Mouse (Mus musculus) intestine, postnatal 0 days (tissue): ENCODE measurements around the gene Csta1. TPM values are rescaled to one million over a fixed set of nuclear protein-coding genes. Genes with fewer than 3 reads are reported as not detected.

Source experiments
- ATAC-seq: fragments of 200-750 bp; cut with Nextera tagmentation; 2 replicates; pipeline ENCODE4 v1.8.0; 2017; ENCODE audit warnings: mild to moderate bottlenecking, moderate TSS enrichment, moderate library complexity
- H3K27ac ChIP-seq: fragments of 300-500 bp; sonication (generic); 2 replicates; pipeline ENCODE4 v1.5.1; 2014; ENCODE audit warnings: mild to moderate bottlenecking, low read depth, low read length, moderate library complexity
- H3K27me3 ChIP-seq: fragments of 300-500 bp; sonication (generic); replicated peaks from 2 replicates; pipeline ENCODE4 v1.6.1; 2014; ENCODE audit warnings: low read length, mixed read lengths; ENCODE audit not compliant: control insufficient read depth, insufficient read depth
- H3K36me3 ChIP-seq: fragments of 300-500 bp; sonication (generic); 2 replicates; pipeline ENCODE4 v1.6.1; 2014; ENCODE audit warnings: mild to moderate bottlenecking, moderate library complexity; ENCODE audit not compliant: control insufficient read depth, insufficient read depth
- H3K4me1 ChIP-seq: fragments of 300-500 bp; sonication (generic); replicated peaks from 2 replicates; pipeline ENCODE4 v1.6.1; 2014; ENCODE audit warnings: antibody characterized with exemption, low read length, mixed read lengths; ENCODE audit not compliant: control insufficient read depth, insufficient read depth
- H3K4me2 ChIP-seq: fragments of 300-500 bp; sonication (generic); replicated peaks from 2 replicates; pipeline ENCODE4 v1.6.1; 2014; ENCODE audit warnings: low read depth, mild to moderate bottlenecking, moderate library complexity
- H3K4me3 ChIP-seq: fragments of 300-500 bp; sonication (generic); 2 replicates; pipeline ENCODE4 v1.5.1; 2014; ENCODE audit warnings: low read depth, low read length
- H3K9ac ChIP-seq: fragments of 300-500 bp; sonication (generic); 2 replicates; pipeline ENCODE4 v1.6.1; 2014; ENCODE audit warnings: mild to moderate bottlenecking, low read depth, low read length
- H3K9me3 ChIP-seq: fragments of 300-500 bp; sonication (generic); 2 replicates; pipeline ENCODE4 v1.6.1; 2016; ENCODE audit warnings: mixed run types; ENCODE audit not compliant: control insufficient read depth
- CTCF ChIP-seq: sonication (generic); IDR thresholded peaks from 2 replicates; pipeline ENCODE4 v1.5.1; 2016; ENCODE audit warnings: low read depth, mild to moderate bottlenecking, control low read depth, antibody characterized with exemption, moderate library complexity
- WGBS: fragments of 180-500 bp; shearing (Covaris S2); extraction: QIAGEN DNeasy Blood & Tissue Kit; methylation state at CpG from one replicate; pipeline ENCODE4 v1.1.7; 2014; 5-methylcytosine and 5-hydroxymethylcytosine counted together
- polyA plus RNA-seq: library from polyadenylated mRNA; unstranded; fragments of >200 nt; fragmentation: Nextera tagmentation; extraction: Ambion mirVana; gene quantifications from 2 replicates; pipeline ENCODE4 v1.2.1, GENCODE M21; 2015

Gene Csta1
- polyA plus RNA-seq, 1 experiment from 2014 or later: 0.12 TPM

DNA sequence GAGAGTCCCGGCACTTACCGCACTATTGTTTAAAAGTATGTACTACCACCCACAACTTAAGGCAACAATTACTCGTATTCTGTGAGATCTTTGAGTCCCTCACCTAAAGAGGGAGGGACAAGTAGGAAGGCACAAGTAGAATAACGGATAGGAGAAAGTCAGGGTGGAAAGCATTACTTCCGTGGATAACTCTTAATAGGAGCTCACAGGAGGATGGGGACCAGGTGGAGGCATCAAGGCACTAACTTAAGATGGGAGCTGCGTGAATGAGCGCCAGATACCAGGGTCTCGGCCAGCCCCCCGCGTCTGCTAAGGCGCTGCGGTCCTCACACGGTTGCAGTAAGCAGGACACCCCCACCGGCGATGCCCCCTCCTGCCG is 60.0 kb downstream of the Csta1 start:
- Histone ChIP-seq H3K4me3 (peak overlapping the region; percentile 89), H3K9ac (peak overlapping the region; percentile 76), H3K4me1 (0 out of 2 replicates have a peak, but pooled peaks cover 6% of the 10 kb centered on the region), H3K9me3 (no peaks in the 10 kb centered on the region), H3K27ac (peak overlapping the region; percentile 96), H3K36me3 (no peaks in the 10 kb centered on the region), H3K27me3 (no peaks in the 10 kb centered on the region), H3K4me2 (peak overlapping the region; percentile 74)
- ATAC-seq: no peak
- TF ChIP-seq CTCF: no peak
- 0% methylated on average over 16 of the region's 16 CpGs for WGBS

Other genes starting within 250 kb of the Csta1 start
- 29.2 and 29.9 TPM in 2 replicates for gene Parp9, start 192.8 kb downstream of the Csta1 start, polyA plus RNA-seq
- 10.6 and 11.8 TPM in 2 replicates for gene Dtx3l, start 192.1 kb downstream of the Csta1 start, polyA plus RNA-seq
- 17.6 and 22.2 TPM in 2 replicates for gene Kpna1, start 152.5 kb downstream of the Csta1 start, polyA plus RNA-seq
- gene Wdr5b, start 90.1 kb downstream of the Csta1 start, polyA plus RNA-seq: 3.8 and 4.0 TPM in 2 replicates
- gene Fam162a, start 59.6 kb downstream of the Csta1 start, polyA plus RNA-seq: 445 and 480 TPM in 2 replicates
- 64.6 and 65.2 TPM in 2 replicates for gene Ccdc58, start 59.6 kb downstream of the Csta1 start, polyA plus RNA-seq
- gene Stfa2l1, start 25.6 kb upstream of the Csta1 start, polyA plus RNA-seq: 0.42 and 0.76 TPM in 2 replicates
- 0.81 and 1.2 TPM in 2 replicates for gene Gm5483, start 53.0 kb upstream of the Csta1 start, polyA plus RNA-seq
- gene Gm5416, start 79.2 kb upstream of the Csta1 start, polyA plus RNA-seq: not detected in 2 replicates
- gene 2010005H15Rik, start 90.2 kb upstream of the Csta1 start, polyA plus RNA-seq: 0.41 and 1.0 TPM in 2 replicates
- 1.5 and 1.6 TPM in 2 replicates for gene Stfa1, start 145.7 kb upstream of the Csta1 start, polyA plus RNA-seq
- 0.67 TPM in 1 of 2 replicates, not detected in the other for gene BC117090, start 203.1 kb upstream of the Csta1 start, polyA plus RNA-seq
- gene BC100530, start 236.5 kb upstream of the Csta1 start, polyA plus RNA-seq: 1.0 and 1.4 TPM in 2 replicates